Mouse (Mus musculus): ENCODE data around the gene Pltp. TPM values are rescaled to one million over a fixed set of nuclear protein-coding genes. Genes with fewer than 3 reads are reported as not detected.

The Pltp gene
- total and polyA plus RNA-seq, 2 experiments from 2014 or later, result 43.4 to 80.7 TPM

DNA sequence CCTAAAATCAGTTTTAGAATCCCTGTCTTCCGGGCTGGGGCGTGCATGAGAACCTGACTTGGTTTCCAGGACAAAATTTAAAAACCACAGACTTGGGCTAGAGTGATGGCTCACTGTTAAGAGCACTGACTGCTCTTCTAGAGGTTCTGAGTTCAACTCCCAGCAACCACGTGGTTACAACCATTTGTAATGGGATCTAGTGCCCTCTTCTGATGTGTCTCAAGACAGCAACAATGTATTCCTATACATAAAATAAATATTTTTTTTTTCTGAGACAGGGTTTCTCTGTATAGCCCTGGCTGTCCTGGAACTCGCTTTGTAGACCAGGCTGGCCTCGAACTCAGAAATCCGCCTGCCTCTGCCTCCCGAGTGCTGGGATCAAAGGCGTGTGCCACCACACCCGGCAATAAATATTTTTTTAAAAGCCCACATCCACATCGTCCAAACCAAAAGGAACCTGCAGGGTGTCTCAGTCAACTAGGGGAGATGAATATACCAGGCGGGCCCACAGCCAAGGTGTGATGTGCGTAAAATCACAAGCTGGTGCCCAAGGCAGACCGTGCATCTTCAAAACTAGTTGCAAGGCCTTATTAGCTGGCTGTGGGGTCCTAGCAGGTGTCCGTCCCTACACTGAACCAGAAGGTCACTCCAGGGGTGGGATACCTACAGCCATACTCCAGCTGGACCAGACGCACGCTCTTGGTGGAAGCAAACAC is 25.3 kb downstream of the Pltp start:
- H3K4me3 ChIP-seq (ENCODE audit: low read depth, low read length), result peak overlapping the region; percentile 64
- H3K36me3 ChIP-seq (ENCODE audit: insufficient read depth), result peaks cover 20% of the 10 kb centered on the region
- H3K4me2 ChIP-seq (ENCODE audit: low read depth), result peak overlapping the region; percentile 98
- peak overlapping the region; percentile 70 for H3K9ac ChIP-seq
- H3K27me3 ChIP-seq (ENCODE audit: insufficient read depth, low read length), result no peaks in the 10 kb centered on the region
- TF ChIP-seq CTCF (IDR thresholded peaks at IDR 0.05; ENCODE audit: low read depth), result no peak
- ATAC-seq (no peak; the same call in 1 of the 2 replicates), DNase-seq (no peak)
- WGBS, result 65% methylated on average over 16 of the region's 16 CpGs
- H3K4me1 ChIP-seq (ENCODE audit: insufficient read depth), result peaks cover 11% of the 10 kb centered on the region; the same call in 1 of the 2 replicates
- peak overlapping the region; percentile 87 for H3K27ac ChIP-seq (ENCODE audit: low read depth, low read length)
- H3K9me3 ChIP-seq (ENCODE audit: low read length), result no peaks in the 10 kb centered on the region

DNA sequence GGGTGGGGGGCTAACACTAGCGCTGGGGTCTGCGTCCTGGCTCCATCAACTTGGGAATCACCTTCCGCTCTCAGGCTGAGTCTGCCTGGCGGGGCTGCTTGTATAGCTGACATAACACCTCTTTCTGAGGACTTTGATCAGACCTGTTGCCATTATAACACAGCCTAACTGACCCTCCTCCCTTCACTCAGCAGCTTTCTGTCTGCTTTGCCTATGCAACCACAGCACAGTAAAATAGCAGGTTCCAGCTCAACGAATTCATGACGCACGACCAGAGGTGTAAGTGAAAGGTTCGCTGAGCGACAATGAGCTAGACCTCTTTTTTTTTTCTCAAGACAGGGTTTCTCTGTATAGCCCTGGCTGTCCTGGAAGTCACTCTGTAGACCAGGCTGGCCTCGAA is 26.5 kb downstream of the Pltp start:
- H3K27ac ChIP-seq (ENCODE audit: low read depth, low read length), result no peak overlapping the region
- peaks cover 11% of the 10 kb centered on the region; the same call in 1 of the 2 replicates for H3K4me1 ChIP-seq (ENCODE audit: insufficient read depth)
- no peak for ATAC-seq

DNA sequence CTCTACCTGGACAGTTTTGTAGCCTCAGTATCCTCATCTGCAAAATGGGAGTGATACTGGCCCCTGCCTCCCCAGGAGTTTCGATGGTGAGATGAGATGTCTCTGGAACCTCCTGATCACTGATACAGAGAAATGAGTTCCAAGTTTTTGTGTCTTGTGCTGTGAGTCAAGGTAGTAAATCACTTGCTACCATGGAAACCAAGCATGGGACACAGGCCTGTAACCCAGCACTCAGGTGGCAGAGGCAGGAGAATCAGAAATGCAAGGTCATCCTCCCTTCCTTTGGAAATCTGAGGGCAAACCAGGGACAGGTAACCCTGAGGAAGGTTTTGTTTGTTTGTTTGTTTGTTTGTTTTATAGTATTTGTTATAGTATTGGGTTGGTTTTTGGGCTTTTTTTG is 28.4 kb downstream of the Pltp start:
- no peaks in the 10 kb centered on the region for H3K9me3 ChIP-seq (ENCODE audit: low read length)
- no peak overlapping the region for H3K27ac ChIP-seq (ENCODE audit: low read depth, low read length)
- H3K9ac ChIP-seq, result no peak overlapping the region
- H3K4me3 ChIP-seq (ENCODE audit: low read depth, low read length), result no peak overlapping the region
- peaks cover 6% of the 10 kb centered on the region for H3K4me1 ChIP-seq (ENCODE audit: insufficient read depth)
- TF ChIP-seq CTCF (IDR thresholded peaks at IDR 0.05; ENCODE audit: low read depth), result no peak
- peaks cover 35% of the 10 kb centered on the region for H3K36me3 ChIP-seq (ENCODE audit: insufficient read depth)
- no peak for ATAC-seq
- 100% methylated on average over 1 of the region's 1 CpGs for WGBS
- DNase-seq, result no peak
- H3K27me3 ChIP-seq (ENCODE audit: insufficient read depth, low read length), result no peaks in the 10 kb centered on the region
- no peak overlapping the region for H3K4me2 ChIP-seq (ENCODE audit: low read depth)

More for the DNA sequence above, 26.5 kb downstream of the Pltp start:
- Histone ChIP-seq H3K9me3 (ENCODE audit: low read length) (no peaks in the 10 kb centered on the region), H3K4me3 (ENCODE audit: low read depth, low read length) (no peak overlapping the region), H3K27me3 (ENCODE audit: insufficient read depth, low read length) (no peaks in the 10 kb centered on the region), H3K4me2 (ENCODE audit: low read depth) (no peak overlapping the region), H3K9ac (no peak overlapping the region), H3K36me3 (ENCODE audit: insufficient read depth) (peaks cover 21% of the 10 kb centered on the region)
- no peak for TF ChIP-seq CTCF (IDR thresholded peaks at IDR 0.05; ENCODE audit: low read depth)
- DNase-seq, result no peak
- 88% methylated on average over 10 of the region's 10 CpGs for WGBS

DNA sequence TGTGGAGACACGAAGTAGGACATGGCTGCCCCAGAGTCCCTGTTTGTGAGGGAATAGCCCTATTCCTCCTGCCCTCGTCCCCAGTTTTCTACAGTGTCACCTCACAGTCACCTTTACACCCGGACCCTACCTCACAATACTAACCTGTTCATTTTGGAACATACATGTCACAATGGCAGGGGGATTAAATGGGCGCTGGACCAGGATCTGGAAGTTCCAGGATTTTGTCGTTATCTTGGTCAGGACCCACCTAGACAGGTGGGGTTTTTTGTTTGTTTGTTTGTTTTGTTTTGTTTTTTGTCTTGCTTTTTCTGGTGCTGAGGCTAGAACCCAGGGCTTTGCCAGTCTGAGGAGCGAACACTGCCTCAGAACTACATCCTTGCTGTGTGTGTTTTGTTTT is 29.1 kb downstream of the Pltp start, which contains the start of gene Spata25:
TSS of gene Spata25 (minus strand) at position 101 of the 400 bp plus-strand sequence.
- H3K9me3 ChIP-seq (ENCODE audit: low read length), result no peaks in the 10 kb centered on the region
- DNase-seq, result no peak
- no peak for ATAC-seq
- H3K27ac ChIP-seq (ENCODE audit: low read depth, low read length), result no peak within 1 kb of the TSS
- WGBS, result 90% methylated on average over 6 of the region's 6 CpGs
- H3K36me3 ChIP-seq (ENCODE audit: insufficient read depth), result peaks cover 35% of the 10 kb centered on the region
- H3K4me2 ChIP-seq (ENCODE audit: low read depth), result no peak within 1 kb of the TSS
- no peak for TF ChIP-seq CTCF (IDR thresholded peaks at IDR 0.05; ENCODE audit: low read depth)
- no peak within 1 kb of the TSS for H3K9ac ChIP-seq
- H3K4me3 ChIP-seq (ENCODE audit: low read depth, low read length), result no peak within 1 kb of the TSS
- H3K27me3 ChIP-seq (ENCODE audit: insufficient read depth, low read length), result no peaks in the 10 kb centered on the region
- peaks cover 12% of the 10 kb centered on the region for H3K4me1 ChIP-seq (ENCODE audit: insufficient read depth)

DNA sequence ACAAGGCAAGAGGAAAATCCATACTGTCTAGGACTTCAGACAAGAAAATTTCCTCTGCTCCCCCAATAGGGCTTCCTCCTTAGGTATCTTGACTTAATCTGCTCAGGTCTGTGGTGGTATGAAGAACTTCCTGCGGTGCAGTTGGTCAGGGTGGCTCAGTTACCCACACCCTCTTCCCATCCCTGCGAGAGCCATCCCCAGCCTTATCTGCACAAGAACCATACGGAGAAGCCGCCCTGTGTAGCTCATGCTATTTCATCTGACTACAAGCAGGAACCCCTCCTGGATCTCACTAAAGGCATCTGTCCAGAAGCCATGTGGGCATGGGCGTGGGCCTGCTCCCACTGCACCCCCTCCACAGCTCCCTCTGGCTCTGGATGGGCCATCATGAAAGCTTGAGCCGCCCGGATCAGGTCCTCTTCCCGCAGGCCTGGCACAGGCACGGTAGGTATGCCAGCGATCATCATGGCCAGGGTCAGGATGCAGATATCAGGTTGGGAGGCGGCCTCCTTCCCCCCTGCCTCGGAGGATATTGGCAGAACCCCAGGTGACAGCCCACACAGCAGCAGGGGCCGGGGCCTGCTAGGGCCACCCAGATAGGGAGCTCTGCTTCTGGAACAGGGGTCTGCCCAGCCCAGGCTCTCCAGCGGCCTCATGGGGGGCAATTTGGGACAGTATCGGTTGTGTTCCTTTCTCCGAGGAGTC is 30.2 kb downstream of the Pltp start:
- no peak for DNase-seq
- no peak for TF ChIP-seq CTCF (IDR thresholded peaks at IDR 0.05; ENCODE audit: low read depth)
- peaks cover 8% of the 10 kb centered on the region for H3K4me1 ChIP-seq (ENCODE audit: insufficient read depth)
- no peak overlapping the region for H3K4me3 ChIP-seq (ENCODE audit: low read depth, low read length)
- no peak overlapping the region for H3K27ac ChIP-seq (ENCODE audit: low read depth, low read length)
- no peak overlapping the region for H3K9ac ChIP-seq
- WGBS, result 85% methylated on average over 16 of the region's 16 CpGs
- H3K36me3 ChIP-seq (ENCODE audit: insufficient read depth), result peaks cover 35% of the 10 kb centered on the region
- H3K4me2 ChIP-seq (ENCODE audit: low read depth), result no peak overlapping the region
- no peaks in the 10 kb centered on the region for H3K9me3 ChIP-seq (ENCODE audit: low read length)
- no peaks in the 10 kb centered on the region for H3K27me3 ChIP-seq (ENCODE audit: insufficient read depth, low read length)
- no peak for ATAC-seq

DNA sequence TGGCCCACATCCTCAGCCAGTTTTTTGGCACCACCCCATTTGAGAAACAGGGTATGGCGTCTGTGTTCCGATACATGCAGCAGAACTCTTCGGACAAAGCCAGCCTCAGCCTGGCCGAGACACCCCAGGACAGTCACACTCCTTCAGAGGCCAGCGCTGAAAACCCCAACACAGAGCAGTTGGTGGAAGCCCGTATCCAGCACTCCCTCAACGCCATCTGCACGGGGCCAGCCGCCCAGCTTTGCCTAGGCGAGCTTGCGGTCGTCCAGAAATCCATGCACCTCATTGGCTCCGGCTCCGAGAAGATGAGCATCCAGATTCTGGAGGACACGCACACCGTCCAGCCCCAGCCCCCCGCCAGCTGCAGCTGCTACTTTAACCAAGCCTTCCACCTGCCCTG is 32.0 kb downstream of the Pltp start:
- Histone ChIP-seq H3K27me3 (ENCODE audit: insufficient read depth, low read length) (no peaks in the 10 kb centered on the region), H3K36me3 (ENCODE audit: insufficient read depth) (peaks cover 49% of the 10 kb centered on the region), H3K27ac (ENCODE audit: low read depth, low read length) (no peak overlapping the region), H3K4me3 (ENCODE audit: low read depth, low read length) (no peak overlapping the region), H3K4me2 (ENCODE audit: low read depth) (no peak overlapping the region), H3K9ac (no peak overlapping the region), H3K4me1 (ENCODE audit: insufficient read depth) (peaks cover 8% of the 10 kb centered on the region), H3K9me3 (ENCODE audit: low read length) (no peaks in the 10 kb centered on the region)
- 96% methylated on average over 17 of the region's 17 CpGs for WGBS
- ATAC-seq (no peak), DNase-seq (no peak)
- no peak for TF ChIP-seq CTCF (IDR thresholded peaks at IDR 0.05; ENCODE audit: low read depth)

DNA sequence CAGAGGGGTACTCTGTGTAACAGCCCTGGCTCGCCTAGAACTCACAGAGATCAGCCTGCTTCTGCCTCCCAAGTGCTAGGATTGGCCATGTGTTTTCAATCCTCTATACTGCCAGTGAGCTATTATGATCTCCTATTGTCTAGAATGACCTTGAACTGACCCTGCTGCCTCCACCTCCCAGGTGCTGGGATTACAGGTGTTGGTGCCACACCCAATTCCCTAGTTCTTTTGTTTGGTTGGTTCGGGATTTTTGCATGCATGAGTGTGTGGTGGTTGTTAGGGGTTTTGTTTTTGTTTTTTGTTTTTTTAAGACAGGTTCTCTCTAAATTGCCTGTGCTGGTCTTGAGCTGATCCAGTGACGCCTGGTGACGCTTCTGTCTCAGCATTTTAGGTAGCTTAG is 33.5 kb downstream of the Pltp start:
- no peak for TF ChIP-seq CTCF (IDR thresholded peaks at IDR 0.05; ENCODE audit: low read depth)
- Histone ChIP-seq H3K27ac (ENCODE audit: low read depth, low read length) (no peak overlapping the region; the same call in 1 of the 2 replicates), H3K4me1 (ENCODE audit: insufficient read depth) (peaks cover 8% of the 10 kb centered on the region), H3K4me2 (ENCODE audit: low read depth) (no peak overlapping the region; the same call in 1 of the 2 replicates), H3K9ac (no peak overlapping the region), H3K27me3 (ENCODE audit: insufficient read depth, low read length) (no peaks in the 10 kb centered on the region), H3K36me3 (ENCODE audit: insufficient read depth) (peaks cover 56% of the 10 kb centered on the region), H3K9me3 (ENCODE audit: low read length) (no peaks in the 10 kb centered on the region), H3K4me3 (ENCODE audit: low read depth, low read length) (no peak overlapping the region)
- no peak for ATAC-seq
- 93% methylated on average over 4 of the region's 4 CpGs for WGBS
- DNase-seq, result no peak

Measured in forebrain, postnatal 0 days (tissue).